Mouse (Mus musculus) left cerebral cortex, adult 6 months (tissue): Measurements from ENCODE around the gene Vpreb1. TPM values are rescaled to one million over a fixed set of nuclear protein-coding genes. Genes with fewer than 3 reads are reported as not detected.

Source experiments
- long read RNA-seq, 2 experiments: library from polyadenylated mRNA; unstranded; transcript quantifications; one replicate each; pipeline ENCODE4 v2.0.0; 2019 to 2020
- polyA plus RNA-seq: library from polyadenylated mRNA; unstranded; fragments of <200 nt; fragmentation: Nextera tagmentation; gene quantifications from 2 replicates; pipeline ENCODE4 v1.2.3, GENCODE M21; 2021

The Vpreb1 gene
- polyA plus RNA-seq = 0.38 and 0.88 TPM in 2 replicates
- long read RNA-seq, experiment 1 = 0 reads
- long read RNA-seq, experiment 2, partial matches to known transcripts = 0 of 1 reads
- long read RNA-seq, experiment 2, other reads (novel, unspliced or antisense) = 0 of 1 reads

GRCm38 (mm10) chr16:16870617-16871331 is at the start of gene Vpreb1, which contains the start of gene Top3b:
TSS of gene Vpreb1 (minus strand) at chr16:16870843.
TSS of gene Top3b (plus strand) at chr16:16870736.

GRCm38 (mm10) chr16:16896382-16897055 is 25.9 kb upstream of the Vpreb1 start, which contains the start of gene Ppm1f:
TSS of gene Ppm1f (plus strand) at chr16:16896469.

GRCm38 (mm10) chr16:16863978-16864377 is 6.7 kb downstream of the Vpreb1 start, which contains the start of gene Igll1:
TSS of gene Igll1 (minus strand) at chr16:16863985.

GRCm38 (mm10) chr16:16828757-16829615 is 41.7 kb downstream of the Vpreb1 start, which contains the start of gene Spag6l:
TSS of gene Spag6l (minus strand) at chr16:16829456.

Other genes with a start within 250 kb of the Vpreb1 start
- gene Olfr19, start 194.4 kb downstream of the Vpreb1 start, polyA plus RNA-seq = not detected in 2 replicates
- gene Spag6l, start 41.4 kb downstream of the Vpreb1 start, polyA plus RNA-seq = 6.6 and 8.1 TPM in 2 replicates
- not detected in 2 replicates for gene Igll1, start 6.9 kb downstream of the Vpreb1 start, polyA plus RNA-seq
- gene Top3b, start 107 bp downstream of the Vpreb1 start, polyA plus RNA-seq = 18.1 and 25.3 TPM in 2 replicates
- gene Ppm1f, start 25.6 kb upstream of the Vpreb1 start, polyA plus RNA-seq = 6.7 and 7.4 TPM in 2 replicates
- gene Mapk1, start 112.5 kb upstream of the Vpreb1 start, polyA plus RNA-seq = 86.4 and 162 TPM in 2 replicates
- gene Ypel1, start 198.9 kb upstream of the Vpreb1 start, polyA plus RNA-seq = 19.7 and 31.3 TPM in 2 replicates
- gene Ppil2, start 240.4 kb upstream of the Vpreb1 start, polyA plus RNA-seq = 66.5 and 80.4 TPM in 2 replicates